Mouse (Mus musculus): ENCODE measurements around the gene Klc2. TPM values are rescaled to one million over a fixed set of nuclear protein-coding genes. Genes with fewer than 3 reads are reported as not detected.

Gene Klc2
- polyA plus RNA-seq, 1 experiment from 2014 or later: 30.4 TPM

DNA sequence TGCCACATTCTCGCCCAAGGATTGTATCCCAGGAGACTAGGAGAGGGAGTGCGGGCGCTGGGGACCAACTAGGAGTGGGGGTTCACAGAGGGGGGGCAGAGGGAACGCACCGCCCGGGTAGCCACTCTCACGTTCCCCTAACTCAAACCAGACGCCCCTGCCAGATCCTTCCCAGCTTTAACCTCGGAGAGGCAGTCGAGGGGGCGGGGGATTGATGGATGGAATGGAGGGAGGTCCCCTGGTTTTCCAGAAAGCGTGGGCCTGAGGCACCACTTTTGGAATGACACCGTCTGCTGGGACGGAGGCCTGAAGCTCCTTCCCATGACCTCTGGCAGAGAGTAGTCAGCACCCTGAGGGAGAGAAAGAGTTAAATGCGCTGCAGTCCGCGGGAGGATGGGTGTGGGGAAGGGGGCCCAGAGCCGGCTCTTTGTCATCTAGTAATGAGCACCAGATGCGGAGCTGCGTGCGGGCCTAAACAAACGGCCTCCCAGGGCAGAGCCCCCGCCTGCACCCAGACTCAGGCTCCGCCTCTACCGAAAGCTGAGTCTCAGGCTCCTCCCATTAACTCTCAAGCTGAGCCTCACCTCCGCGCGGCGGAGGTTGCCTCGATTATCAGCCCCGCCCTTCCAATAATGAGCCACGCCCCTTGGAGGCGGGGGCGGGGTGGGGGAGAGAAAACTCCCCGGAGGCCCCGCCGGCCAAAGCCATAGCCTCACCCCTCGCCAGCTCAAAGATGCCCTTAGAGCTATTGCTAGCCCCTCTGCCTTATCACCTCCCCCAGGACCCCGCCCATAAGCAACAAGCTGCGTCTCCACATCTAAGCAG lies 46.6 kb downstream of the Klc2 start:
- under 1% methylated on average over 40 of the region's 40 CpGs for WGBS
- peaks cover 62% of the 10 kb centered on the region for H3K4me1 ChIP-seq
- peak overlapping the region; percentile 99 for H3K27ac ChIP-seq
- peak overlapping the region; percentile 93 for H3K9ac ChIP-seq
- H3K27me3 ChIP-seq: peaks cover 13% of the 10 kb centered on the region
- H3K4me3 ChIP-seq: peak overlapping the region; percentile 78
- peak; percentile 87 for ATAC-seq (ENCODE audit: insufficient number of reproducible peaks, insufficient read depth, low FRiP score, low TSS enrichment, low read depth)
- no peaks in the 10 kb centered on the region for H3K9me3 ChIP-seq
- H3K36me3 ChIP-seq: no peaks in the 10 kb centered on the region
- H3K4me2 ChIP-seq: peak overlapping the region; percentile 74

DNA sequence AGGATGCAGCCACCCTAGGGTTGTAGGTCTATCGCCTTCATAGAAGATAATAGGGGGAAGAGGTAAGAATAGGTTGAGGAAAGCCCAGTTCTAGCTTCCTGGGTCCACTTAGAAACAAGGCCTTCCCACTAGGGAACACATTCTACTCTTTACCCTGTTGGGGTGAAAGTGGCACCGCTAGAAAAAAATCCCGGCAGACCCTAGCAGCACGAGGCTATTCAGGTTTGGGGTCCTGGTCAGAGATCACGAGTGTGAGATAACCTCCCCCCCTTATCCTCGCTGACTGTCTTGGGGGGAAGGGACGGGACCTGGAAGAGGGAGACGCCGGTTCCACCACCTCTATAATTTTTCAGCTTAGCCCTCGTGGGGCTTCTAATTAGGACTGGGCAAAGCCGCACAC lies 47.3 kb downstream of the Klc2 start:
- ATAC-seq (ENCODE audit: insufficient number of reproducible peaks, insufficient read depth, low FRiP score, low TSS enrichment, low read depth): no peak
- H3K4me2 ChIP-seq: peak overlapping the region; percentile 74
- H3K27me3 ChIP-seq: peaks cover 13% of the 10 kb centered on the region
- peaks cover 65% of the 10 kb centered on the region for H3K4me1 ChIP-seq
- H3K36me3 ChIP-seq: no peaks in the 10 kb centered on the region
- peak overlapping the region; percentile 78 for H3K4me3 ChIP-seq
- H3K9me3 ChIP-seq: no peaks in the 10 kb centered on the region
- peak overlapping the region; percentile 93 for H3K9ac ChIP-seq
- peak overlapping the region; percentile 99 for H3K27ac ChIP-seq
- 6% methylated on average over 11 of the region's 11 CpGs for WGBS

DNA sequence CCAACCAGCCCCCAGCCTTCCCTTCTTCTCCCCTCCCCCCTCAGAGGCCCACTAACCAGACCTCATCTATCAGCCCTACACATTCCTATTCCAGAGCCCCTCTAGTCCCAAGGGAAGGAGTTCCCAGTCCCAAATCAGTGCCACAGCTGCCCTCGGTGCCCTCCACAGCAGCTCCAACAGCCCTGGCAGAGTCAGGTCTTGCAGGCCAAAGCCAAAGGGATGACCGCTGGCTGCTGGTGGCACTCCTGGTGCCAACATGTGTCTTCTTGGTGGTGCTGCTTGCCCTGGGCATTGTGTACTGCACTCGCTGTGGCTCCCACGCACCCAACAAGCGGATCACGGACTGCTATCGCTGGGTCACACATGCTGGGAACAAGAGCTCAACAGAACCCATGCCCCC lies 48.4 kb downstream of the Klc2 start:
- H3K4me3 ChIP-seq: peak overlapping the region; percentile 78
- WGBS: 85% methylated on average over 7 of the region's 7 CpGs
- peaks cover 71% of the 10 kb centered on the region for H3K4me1 ChIP-seq
- peak overlapping the region; percentile 99 for H3K27ac ChIP-seq
- H3K36me3 ChIP-seq: no peaks in the 10 kb centered on the region
- H3K27me3 ChIP-seq: peaks cover 13% of the 10 kb centered on the region
- no peaks in the 10 kb centered on the region for H3K9me3 ChIP-seq
- peak overlapping the region; percentile 74 for H3K4me2 ChIP-seq
- no peak for ATAC-seq (ENCODE audit: insufficient number of reproducible peaks, insufficient read depth, low FRiP score, low TSS enrichment, low read depth)
- peak overlapping the region; percentile 93 for H3K9ac ChIP-seq

DNA sequence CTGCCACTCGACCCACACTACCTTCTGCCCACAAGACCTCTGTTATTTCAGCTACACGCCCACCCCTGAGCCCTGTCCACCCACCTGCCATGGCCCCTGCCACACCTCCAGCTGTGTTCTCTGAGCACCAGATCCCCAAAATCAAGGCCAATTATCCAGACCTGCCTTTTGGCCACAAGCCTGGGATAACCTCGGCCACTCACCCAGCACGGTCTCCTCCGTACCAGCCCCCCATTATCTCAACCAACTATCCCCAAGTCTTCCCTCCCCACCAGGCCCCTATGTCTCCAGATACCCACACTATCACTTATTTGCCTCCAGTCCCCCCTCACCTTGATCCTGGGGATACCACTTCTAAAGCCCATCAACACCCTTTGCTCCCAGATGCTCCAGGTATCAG lies 48.9 kb downstream of the Klc2 start:
- H3K27me3 ChIP-seq: peaks cover 10% of the 10 kb centered on the region
- peaks cover 74% of the 10 kb centered on the region for H3K4me1 ChIP-seq
- no peak for ATAC-seq (ENCODE audit: insufficient number of reproducible peaks, insufficient read depth, low FRiP score, low TSS enrichment, low read depth)
- no peaks in the 10 kb centered on the region for H3K36me3 ChIP-seq
- WGBS: 82% methylated on average over 5 of the region's 5 CpGs
- H3K9me3 ChIP-seq: no peaks in the 10 kb centered on the region
- H3K4me3 ChIP-seq: peak overlapping the region; percentile 78
- peak overlapping the region; percentile 93 for H3K9ac ChIP-seq
- H3K4me2 ChIP-seq: peak overlapping the region; percentile 74
- H3K27ac ChIP-seq: peak overlapping the region; percentile 99

DNA sequence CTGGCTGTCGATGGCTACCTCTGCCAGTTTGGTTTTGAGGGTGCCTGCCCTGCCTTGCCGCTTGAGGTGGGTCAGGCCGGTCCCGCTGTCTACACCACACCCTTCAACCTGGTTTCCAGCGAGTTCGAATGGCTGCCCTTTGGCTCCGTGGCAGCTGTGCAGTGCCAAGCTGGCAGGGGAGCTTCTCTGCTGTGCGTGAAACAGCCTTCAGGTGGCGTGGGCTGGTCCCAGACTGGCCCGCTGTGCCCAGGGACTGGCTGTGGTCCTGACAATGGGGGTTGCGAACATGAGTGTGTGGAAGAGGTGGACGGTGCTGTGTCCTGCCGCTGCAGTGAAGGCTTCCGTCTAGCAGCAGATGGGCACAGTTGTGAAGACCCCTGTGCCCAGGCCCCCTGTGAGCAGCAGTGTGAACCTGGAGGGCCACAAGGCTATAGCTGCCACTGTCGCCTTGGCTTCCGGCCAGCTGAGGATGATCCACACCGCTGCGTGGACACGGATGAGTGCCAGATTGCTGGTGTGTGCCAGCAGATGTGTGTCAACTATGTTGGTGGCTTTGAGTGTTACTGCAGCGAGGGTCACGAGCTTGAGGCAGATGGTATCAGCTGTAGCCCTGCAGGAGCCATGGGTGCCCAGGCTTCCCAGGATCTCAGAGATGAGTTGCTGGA lies 49.7 kb downstream of the Klc2 start:
- no peaks in the 10 kb centered on the region for H3K9me3 ChIP-seq
- H3K4me2 ChIP-seq: peak overlapping the region; percentile 74
- peak overlapping the region; percentile 99 for H3K27ac ChIP-seq
- peak overlapping the region; percentile 93 for H3K9ac ChIP-seq
- no peaks in the 10 kb centered on the region for H3K36me3 ChIP-seq
- no peak for ATAC-seq (ENCODE audit: insufficient number of reproducible peaks, insufficient read depth, low FRiP score, low TSS enrichment, low read depth)
- peak overlapping the region; percentile 78 for H3K4me3 ChIP-seq
- peaks cover 9% of the 10 kb centered on the region; the same call in 1 of the 2 replicates for H3K27me3 ChIP-seq
- WGBS: 28% methylated on average over 21 of the region's 21 CpGs
- peaks cover 70% of the 10 kb centered on the region for H3K4me1 ChIP-seq

DNA sequence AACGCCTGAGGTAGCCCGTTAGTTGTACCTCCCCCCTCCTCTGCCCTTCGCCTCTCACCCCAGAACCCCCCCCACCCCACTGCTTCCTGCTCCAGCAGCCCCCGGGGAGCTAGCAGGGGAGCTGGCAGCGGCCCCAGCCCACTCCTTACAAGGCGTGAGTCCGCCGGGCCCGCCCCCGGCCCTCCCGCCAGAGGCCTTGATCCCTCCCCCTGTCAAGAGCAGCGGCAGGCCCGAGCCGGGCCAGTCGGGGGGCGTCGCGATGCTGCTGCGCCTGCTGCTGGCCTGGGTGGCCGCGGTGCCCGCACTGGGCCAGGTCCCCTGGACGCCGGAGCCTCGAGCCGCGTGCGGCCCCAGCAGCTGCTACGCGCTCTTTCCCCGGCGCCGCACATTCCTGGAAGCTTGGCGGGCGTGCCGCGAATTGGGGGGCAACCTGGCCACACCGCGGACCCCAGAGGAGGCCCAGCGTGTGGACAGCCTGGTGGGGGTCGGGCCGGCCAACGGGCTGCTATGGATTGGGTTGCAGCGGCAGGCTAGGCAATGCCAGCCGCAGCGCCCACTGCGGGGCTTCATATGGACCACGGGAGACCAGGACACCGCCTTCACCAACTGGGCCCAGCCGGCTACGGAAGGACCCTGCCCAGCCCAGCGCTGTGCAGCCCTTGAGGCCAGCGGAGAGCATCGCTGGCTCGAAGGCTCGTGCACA lies 50.3 kb downstream of the Klc2 start, which contains the start of gene Cd248:
TSS of gene Cd248 (plus strand) at position 212 of the 703 bp plus-strand sequence.
- Histone ChIP-seq H3K36me3 (no peaks in the 10 kb centered on the region), H3K9ac (peak within 1 kb of the TSS; percentile 93), H3K4me2 (peak within 1 kb of the TSS; percentile 74), H3K27ac (peak within 1 kb of the TSS; percentile 99), H3K4me3 (peak within 1 kb of the TSS; percentile 78), H3K9me3 (no peaks in the 10 kb centered on the region), H3K27me3 (peaks cover 9% of the 10 kb centered on the region; the same call in 1 of the 2 replicates), H3K4me1 (peaks cover 65% of the 10 kb centered on the region)
- WGBS: 1% methylated on average over 46 of the region's 56 CpGs
- 0 out of 2 replicates have a peak, but pooled peaks have one; percentile 48 for ATAC-seq (ENCODE audit: insufficient number of reproducible peaks, insufficient read depth, low FRiP score, low TSS enrichment, low read depth)

DNA sequence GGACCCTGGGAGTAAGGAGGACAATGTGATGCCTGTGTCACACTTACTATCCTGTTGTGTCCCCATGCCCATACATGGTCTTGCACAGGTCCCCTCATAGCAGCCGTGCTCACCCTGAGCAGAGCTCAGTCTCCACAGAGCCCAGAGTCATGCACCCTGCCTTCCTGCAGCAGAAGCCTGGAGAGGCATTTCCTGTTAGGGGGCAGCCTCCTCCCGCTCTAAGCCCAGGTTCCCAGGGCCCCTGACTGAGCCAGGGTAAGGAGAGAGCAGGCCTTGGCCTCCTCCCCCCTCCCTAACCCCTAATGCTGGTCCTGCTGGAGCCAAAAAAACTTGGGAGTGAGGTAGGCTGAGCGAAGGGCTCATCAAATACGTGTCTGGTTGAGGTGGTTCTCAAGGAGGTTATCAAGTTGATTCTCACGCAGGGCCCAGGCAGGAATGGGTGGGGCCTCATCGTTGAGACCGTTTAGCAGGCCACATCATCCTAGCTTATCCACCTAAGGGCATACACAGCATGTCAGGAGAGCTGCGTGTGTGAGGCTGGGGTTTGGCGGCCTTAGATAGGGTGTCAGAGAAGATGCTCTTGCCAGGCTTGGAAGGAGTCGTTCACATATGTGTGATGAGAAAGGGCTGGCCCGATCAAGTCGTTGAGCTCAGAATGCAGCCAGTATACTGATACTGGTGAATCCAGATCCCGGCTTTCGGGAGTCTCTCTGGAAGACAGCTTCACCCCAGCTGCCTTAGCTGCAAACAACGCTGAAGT lies 51.1 kb downstream of the Klc2 start:
- WGBS: 6% methylated on average over 15 of the region's 15 CpGs
- Histone ChIP-seq H3K4me3 (peak overlapping the region; percentile 78), H3K4me1 (peaks cover 59% of the 10 kb centered on the region), H3K9ac (peak overlapping the region; percentile 93), H3K9me3 (no peaks in the 10 kb centered on the region), H3K27ac (peak overlapping the region; percentile 99), H3K36me3 (no peaks in the 10 kb centered on the region), H3K27me3 (peaks cover 9% of the 10 kb centered on the region; the same call in 1 of the 2 replicates), H3K4me2 (peak overlapping the region; percentile 74)
- no peak for ATAC-seq (ENCODE audit: insufficient number of reproducible peaks, insufficient read depth, low FRiP score, low TSS enrichment, low read depth)

DNA sequence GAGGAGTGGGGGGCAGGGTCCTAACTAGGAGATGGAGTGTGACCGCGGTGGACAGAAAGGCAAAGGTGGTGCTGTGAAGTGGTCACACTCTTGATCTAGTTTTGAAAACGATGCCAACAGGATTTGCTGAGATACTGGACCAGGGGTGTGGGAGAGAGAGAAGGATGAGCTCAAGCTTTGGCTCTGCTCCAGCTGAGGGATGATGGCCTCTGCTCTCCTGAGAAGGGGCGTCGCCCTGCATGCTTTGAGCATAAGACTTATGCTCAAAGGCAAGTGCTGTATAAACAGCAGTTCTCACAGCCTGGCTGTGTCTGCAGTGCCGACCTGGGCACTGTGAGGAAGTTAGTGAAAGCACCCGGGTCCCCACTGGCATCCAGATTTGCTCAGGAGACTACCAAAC lies 53.3 kb downstream of the Klc2 start:
- Histone ChIP-seq H3K27me3 (peaks cover 9% of the 10 kb centered on the region; the same call in 1 of the 2 replicates), H3K9ac (no peak overlapping the region), H3K4me3 (no peak overlapping the region), H3K36me3 (no peaks in the 10 kb centered on the region), H3K27ac (no peak overlapping the region), H3K4me1 (peaks cover 59% of the 10 kb centered on the region), H3K9me3 (no peaks in the 10 kb centered on the region), H3K4me2 (no peak overlapping the region)
- ATAC-seq (ENCODE audit: insufficient number of reproducible peaks, insufficient read depth, low FRiP score, low TSS enrichment, low read depth): no peak
- 61% methylated on average over 7 of the region's 7 CpGs for WGBS

DNA sequence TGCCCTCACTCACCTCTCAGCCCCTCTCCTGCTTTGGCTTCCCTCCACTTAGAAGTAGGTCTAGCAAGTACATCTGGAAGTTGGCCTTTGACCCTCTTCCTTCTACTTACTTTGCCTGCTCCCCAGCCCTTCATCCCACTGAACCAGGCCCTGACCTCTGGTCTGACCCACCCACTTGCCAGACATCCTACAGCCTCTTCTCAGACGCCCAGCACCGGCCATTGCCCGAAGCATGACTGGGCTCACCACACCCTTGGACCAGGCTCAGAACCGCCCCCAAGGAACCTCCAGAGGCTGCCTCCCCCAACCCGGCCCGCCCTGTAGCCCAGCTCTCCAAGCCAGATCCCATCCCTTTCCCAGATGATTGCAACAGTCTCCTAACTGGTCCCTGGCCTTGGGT lies 55.9 kb downstream of the Klc2 start:
- H3K4me3 ChIP-seq: no peak overlapping the region
- no peaks in the 10 kb centered on the region for H3K27me3 ChIP-seq
- H3K9me3 ChIP-seq: no peaks in the 10 kb centered on the region
- no peak overlapping the region for H3K4me2 ChIP-seq
- H3K4me1 ChIP-seq: peaks cover 57% of the 10 kb centered on the region
- ATAC-seq (ENCODE audit: insufficient number of reproducible peaks, insufficient read depth, low FRiP score, low TSS enrichment, low read depth): no peak
- WGBS: 43% methylated on average over 6 of the region's 6 CpGs
- no peaks in the 10 kb centered on the region for H3K36me3 ChIP-seq
- no peak overlapping the region for H3K9ac ChIP-seq
- no peak overlapping the region for H3K27ac ChIP-seq

DNA sequence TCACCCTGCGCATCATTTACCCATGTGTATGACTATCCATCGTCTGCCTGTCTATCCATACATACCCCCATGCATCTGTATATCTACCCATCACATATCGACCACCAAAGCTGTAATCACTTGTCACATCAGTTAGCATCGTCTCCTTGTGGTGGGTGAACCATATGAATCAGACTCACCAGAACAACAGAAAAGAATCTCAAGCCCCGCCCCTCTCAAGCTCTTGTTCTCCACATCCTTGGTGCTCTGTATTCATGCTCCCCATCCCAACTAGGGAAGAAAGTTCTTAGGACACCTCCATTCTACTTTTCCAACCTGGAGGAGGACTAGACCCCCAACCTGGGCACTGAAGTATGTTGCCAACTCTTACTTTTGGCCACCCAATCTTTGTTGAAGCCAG lies 56.3 kb downstream of the Klc2 start:
- Histone ChIP-seq H3K36me3 (no peaks in the 10 kb centered on the region), H3K9me3 (no peaks in the 10 kb centered on the region), H3K27ac (no peak overlapping the region), H3K4me3 (no peak overlapping the region), H3K4me2 (no peak overlapping the region), H3K9ac (no peak overlapping the region), H3K27me3 (no peaks in the 10 kb centered on the region), H3K4me1 (peaks cover 53% of the 10 kb centered on the region)
- 85% methylated on average over 5 of the region's 5 CpGs for WGBS
- no peak for ATAC-seq (ENCODE audit: insufficient number of reproducible peaks, insufficient read depth, low FRiP score, low TSS enrichment, low read depth)

All from embryonic facial prominence, embryonic 13.5 days (tissue).